Mouse (Mus musculus) cerebellum, adult 9-11 months (tissue): ENCODE results near the gene Acsbg1.

Experiments
- DNase-seq: peaks from one replicate; pipeline ENCODE4 v3.0.0; 2022

Gene Acsbg1

DNA sequence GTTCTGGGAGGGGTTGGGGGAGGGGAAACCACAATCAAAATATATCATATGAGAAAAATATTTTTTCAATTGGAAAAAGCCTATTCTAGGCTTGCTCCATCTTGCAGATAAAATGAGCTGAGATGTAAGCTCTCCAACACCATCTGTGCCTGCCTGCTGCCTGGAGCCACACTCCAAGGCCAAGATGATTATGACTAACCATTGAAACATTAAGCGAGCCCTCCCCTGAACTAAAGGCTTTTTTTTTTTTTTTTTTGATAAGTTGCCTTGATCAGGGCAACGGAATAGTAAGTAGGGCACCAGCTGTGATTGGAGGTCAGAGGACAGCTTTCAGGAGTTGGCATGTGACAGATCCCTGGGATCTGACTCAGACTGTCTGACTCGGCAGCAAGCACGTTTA lies 6.8 kb upstream of the Acsbg1 start:
- DNase-seq, result peak; percentile 68

DNA sequence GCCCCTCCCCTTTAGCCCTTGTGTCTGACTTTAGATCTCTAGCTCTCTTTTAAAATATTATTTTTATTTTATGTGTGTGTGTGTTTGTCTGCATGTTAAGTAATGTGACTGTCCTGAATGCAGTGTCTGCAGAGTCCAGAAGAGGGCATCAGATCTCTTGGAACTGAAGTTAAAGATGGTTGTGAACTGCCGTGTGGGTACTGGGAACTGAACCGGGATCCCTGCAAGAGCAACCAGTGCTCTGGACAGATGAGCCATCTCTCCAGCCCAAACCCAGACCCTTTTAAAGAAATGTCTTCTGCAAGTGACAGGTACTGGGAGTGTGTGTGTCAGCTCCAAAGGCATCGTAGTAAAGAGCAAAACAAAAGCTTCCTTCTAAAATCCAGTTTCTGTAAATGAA lies 4.4 kb upstream of the Acsbg1 start:
- no peak for DNase-seq

DNA sequence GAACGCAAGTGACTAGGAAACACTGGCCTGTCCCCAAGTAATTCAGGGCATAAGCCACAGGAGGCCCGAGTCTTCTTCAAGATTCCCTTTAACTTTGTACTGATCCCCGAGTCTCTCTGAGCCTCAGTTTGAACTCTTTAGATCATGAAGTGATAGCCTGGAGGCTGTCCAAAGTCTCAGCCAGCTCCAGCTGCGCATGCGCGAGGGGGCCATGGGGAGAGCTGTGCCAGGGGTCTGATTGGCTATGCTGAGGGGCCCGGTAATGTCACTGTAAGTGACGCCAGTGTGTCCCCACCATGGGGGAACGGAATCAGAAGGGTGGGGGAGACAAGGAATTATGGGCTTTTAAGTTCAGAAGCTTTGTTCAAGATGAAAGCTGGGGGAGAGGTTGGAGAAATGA lies 2.7 kb upstream of the Acsbg1 start:
- DNase-seq, result no peak

DNA sequence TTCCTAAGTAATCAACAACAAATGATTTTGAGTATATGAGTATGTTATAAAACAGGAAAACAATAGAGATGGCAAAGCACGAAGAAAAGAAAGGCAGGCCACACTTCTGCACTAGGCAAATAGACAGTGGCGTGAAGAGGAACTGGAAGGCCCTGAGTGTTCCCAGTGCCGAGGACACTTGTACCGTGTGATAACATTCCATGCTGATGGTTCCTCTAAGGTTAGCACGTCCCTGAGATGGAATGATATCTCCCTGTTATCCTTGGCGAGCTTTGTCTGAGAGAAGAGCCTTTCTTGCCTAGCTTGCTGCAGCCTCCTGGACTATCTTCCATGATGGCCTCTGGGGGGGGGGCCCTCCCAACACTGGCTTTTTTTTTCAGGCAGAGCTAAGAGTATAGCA lies 2.9 kb downstream of the Acsbg1 start:
- DNase-seq, result no peak

DNA sequence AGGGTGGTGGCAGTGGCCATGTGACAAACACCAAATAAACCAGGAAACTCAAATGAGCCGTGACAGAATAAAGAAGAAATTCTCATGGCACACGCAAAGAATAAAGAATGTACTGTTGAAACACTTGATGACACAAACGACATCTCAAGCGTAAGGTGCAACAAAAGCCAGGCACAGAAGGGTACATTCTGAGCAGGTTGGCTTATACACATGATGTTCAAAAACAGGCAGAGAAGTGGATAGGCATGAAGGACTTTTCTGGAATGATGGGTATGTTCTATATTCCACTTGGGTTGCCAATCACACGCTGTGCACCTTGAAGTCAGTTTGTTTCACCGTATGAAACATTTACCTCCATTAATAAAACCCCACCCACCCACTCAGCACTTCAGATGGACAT lies 5.3 kb downstream of the Acsbg1 start:
- DNase-seq, result no peak

DNA sequence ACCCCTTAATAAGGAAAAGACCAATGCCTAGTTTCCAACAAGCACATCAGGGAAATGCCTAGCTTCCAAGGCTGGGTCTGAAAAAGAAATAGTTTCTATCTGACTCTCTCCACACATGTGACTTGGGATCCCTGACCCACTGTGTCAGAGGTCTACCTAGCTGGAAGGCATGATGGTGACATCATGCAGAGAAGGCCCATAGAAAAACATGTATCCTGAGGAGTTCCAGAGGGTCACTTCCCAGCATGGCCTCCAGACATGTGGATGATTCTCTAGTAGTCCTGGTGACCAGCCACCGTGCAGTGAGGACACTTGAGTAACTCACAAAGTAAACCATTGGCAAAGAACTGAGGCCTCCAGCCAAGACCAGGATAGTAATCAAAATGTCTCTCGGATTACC lies 5.8 kb downstream of the Acsbg1 start:
- no peak for DNase-seq

DNA sequence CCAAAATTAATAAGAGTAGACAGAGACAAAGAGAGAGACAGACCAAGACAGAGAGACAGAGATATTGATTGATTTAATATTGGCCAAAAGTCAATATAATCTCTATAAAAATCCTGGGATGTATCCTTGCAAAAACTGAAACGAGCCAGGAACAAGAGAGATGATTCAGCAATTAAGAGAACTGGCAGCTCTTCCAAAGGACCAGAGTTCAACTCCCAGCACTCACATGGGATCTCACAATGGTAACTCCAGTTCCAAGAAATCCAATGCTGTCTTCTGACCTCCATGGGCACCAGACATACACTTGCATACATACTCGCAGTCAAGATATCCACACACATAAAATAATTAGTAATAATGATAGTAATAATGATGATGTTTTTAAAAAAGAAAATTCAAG lies 8.9 kb downstream of the Acsbg1 start:
- no peak for DNase-seq

DNA sequence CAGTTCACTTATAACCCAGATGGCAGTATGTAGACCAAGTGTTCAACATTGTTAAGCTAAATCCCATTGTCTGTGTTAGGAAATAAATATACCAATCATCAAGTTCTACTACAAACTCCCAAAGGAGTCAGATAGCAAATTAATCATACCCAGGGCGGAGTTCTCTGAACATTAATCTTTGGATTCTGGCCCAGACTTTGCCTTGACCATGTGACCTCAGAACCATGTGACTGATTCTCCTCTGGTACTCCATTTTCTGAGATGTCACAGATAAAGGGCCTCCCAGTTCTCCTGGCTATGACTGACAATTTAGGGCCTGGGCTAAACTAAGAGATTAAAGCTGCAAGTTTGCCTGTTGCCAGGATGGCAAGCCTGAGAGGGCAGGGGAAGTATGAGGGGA lies 12.3 kb downstream of the Acsbg1 start:
- DNase-seq, result no peak

DNA sequence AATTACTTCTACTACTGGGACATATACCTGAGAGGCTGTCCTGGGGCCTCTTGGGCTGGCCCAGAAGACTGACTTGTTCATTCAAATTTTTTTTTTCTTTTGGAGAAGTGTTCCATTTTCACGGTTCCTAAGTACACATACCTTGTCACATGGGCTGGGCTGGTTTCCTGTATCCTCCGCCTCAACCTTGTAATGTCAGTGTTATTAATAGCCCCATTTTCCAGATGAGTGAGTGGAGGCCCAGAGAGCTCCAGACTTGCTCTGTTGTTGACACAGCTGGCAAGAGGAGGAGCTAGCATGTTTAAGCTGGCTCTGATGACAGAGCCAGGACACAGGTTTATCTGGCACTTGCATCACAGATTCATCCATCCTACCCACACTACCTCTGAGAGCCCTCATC lies 14.2 kb downstream of the Acsbg1 start:
- no peak for DNase-seq

DNA sequence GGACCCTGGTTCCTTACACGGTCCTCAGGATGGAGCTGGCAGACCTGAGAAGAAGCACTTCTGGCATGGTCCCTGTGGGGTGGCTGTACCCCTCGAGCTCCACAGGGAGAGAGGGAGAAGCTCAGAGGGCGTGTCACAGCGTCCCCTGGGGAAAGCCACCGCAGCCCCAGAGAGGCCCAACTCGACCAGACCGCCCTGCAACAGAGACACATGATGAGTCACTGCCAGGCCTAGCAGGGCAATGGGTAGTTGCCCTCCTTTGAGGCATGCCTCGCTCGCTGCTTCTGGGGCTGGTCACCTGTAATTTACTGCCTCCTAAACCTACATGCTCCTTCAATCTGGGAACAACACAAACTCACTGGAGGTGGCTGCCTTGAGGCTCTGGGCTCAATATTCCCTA lies 15.4 kb downstream of the Acsbg1 start:
- no peak for DNase-seq

DNA sequence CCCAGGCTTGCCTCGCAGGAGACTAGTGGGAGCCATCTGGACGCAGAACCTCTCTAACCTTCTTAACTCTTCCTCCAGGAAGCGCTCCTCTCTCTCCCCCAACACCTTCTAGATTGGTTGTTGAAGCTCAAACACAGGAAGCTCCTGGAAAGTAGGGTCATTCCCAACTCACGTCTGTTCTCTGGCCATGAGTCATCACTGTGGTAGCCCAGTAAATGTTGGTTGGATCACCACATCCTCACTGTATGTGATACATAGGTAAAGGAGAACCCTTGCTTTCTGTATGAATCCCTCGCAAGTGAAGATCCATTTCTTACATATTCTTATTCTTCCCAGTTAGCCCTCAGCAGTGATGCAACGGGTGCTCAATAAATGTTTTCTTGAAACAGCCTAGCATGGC lies 16.1 kb downstream of the Acsbg1 start:
- no peak for DNase-seq

DNA sequence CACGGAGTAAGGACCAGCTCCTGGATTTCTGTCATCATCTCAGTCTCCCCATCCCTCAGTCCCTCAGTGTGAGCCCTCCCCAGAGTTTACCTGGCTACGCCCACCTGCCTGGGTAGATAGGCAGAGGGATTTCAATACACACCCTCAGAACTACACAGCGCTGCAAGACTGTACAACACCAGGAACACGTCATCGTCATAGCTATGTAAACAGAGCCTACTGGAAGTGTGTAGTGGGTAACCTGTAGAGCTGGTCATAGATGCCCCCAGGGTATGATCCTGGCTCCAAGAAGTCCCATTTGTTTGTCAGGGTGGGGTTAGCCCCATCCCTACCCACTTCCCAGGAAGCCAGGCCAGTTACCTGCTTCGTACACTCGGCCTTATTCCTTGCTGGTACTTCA lies 18.5 kb downstream of the Acsbg1 start:
- DNase-seq, result no peak

DNA sequence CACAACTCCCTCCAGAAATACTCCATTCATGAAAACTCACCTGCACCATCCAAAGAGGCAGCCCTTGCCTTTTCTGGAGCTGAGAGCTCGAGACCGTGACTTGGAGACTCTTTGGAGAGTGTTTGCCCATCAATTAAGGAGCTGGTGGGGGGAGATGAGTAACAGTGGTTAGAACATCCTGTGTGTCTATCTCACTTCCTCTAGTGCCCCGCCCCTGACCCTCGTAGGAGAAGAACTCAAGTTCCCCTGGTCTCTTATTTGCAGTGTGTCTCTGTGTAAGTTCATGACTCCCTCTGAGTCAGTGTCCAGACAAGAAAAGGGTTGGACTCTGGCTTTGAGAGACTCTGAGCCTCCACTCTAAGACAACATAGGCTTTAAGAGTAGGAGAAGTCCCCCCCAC lies 19.1 kb downstream of the Acsbg1 start:
- DNase-seq, result no peak

DNA sequence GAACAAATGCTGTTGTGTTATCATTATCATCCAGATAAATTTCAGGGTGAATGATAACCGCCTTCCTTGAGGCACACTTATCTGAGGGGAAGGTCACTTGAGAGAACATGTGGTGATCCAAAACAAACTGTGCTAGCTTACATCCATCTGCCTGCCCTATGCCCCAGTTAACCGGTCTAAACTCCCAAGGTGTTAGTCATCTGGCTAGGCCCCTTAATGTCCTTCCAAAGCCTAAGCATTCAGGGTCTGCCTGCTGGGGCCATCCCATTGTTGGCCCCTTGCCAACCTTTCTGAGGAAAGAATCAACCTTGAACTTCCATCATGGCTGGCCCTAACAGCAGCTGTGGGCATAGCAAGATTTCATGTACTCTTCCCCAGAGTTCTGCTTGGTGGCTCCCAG lies 19.5 kb downstream of the Acsbg1 start:
- no peak for DNase-seq

DNA sequence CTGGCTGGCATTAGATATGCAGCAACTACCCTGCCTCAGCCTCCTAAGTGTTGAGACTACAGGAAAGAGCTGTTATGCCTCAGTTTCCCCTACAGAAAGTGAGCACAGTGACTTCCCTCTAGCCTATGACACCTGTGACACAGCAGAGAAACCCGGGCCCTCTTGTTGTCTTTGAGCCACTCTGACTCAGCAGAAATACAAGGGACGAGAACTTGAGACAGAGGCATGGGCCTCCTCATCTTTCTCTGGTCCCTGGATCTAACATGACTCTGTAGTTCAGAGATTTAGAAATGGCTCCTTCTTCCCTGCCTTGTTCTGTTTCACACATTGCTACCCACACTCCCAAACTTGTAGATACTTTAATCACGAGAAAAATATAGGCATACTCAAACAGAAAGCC lies 20.1 kb downstream of the Acsbg1 start:
- no peak for DNase-seq

DNA sequence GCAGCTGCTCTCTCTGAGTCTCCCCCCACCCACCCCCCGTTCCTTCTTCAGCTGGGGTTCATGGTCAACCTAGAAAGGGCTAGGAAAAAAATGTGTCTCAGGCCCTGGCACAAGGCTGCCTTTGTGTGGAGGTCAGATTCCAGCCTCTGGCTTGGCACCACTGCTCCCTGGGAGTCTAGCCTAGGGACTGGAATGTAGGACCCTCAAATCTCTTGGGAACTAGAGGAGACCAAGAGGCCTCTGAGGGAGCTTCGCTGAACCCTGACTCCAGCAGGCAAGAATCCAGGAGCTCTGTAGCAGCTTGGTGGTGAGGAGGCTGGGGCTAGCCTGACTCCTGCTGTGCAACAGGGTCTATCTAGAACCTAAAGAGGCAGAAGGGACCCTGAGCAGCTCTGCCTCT lies 22.5 kb downstream of the Acsbg1 start:
- DNase-seq, result no peak

DNA sequence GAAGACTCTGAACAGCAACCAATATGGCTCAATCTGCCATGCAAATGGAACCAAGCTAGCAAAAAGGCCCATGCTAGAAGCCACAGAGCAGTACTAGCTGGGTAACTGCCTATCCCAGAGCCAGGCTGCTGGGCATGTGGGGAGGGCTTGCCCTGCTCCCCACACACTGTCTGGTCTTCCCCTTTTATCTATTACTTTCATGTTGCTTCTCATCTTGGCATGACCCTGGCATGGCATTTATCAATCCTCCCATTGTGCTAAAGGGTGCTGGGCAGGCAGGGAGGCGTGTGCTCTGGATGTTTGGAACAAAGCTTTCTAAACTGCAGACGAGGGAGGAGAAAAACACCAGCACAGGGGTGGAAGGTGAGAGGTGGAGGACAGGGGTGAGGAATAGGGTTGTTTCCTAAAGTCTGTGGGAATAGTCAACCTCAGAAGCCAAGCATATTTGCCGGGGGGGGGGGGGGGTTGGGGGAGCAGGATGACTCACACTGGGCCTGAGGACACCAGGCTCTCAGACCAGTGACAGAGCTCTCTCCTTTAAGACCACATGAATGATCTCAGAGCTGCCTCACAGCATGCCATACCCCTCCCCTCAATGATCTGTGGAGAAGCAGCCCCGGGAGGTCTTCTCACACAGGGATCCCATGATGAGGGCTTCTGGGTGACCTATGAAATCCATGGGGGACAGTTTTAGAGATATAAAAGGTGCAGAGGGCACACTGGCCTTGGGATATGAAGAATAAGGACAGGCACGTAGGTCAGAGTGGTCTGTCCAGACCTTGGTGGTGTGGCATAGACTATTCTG lies 24.0 kb downstream of the Acsbg1 start:
- DNase-seq, result no peak

DNA sequence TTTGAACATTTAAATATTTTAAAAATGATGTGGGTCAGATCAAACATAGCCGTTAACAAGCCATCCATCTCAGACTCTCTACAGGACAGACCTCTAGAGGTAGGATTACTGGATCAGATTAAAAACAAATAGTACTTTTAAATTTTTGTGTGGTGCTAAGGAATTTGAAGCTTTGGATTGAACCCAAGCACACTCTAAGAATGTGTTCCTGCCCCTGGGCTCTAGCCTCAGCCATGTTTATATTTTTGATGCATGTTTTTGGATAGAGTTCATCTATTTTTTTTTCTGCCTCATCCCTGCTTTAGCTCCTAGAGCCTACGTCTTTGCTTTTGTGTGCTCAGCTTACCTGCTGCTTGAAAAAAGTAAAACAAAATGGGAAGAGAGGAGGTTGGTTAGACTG lies 28.3 kb downstream of the Acsbg1 start:
- DNase-seq, result no peak

DNA sequence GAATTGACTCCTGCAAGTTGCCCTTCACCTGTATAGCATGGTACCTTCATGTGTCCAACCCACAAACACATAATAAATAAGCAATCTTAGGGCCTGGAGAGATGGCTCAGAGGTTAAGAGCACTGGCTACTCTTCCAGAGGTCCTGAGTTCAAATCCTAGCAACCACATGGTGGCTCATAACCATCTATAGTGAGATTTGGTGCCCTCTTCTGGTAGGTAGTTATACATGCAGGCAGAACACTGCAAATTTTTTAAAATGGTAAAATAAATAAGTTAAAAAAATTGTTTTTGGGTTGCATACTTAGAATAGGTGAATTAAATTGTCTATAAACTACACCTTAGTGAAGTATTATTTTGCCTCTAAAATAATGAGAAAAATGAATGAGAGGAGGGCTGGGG lies 30.8 kb downstream of the Acsbg1 start:
- no peak for DNase-seq

DNA sequence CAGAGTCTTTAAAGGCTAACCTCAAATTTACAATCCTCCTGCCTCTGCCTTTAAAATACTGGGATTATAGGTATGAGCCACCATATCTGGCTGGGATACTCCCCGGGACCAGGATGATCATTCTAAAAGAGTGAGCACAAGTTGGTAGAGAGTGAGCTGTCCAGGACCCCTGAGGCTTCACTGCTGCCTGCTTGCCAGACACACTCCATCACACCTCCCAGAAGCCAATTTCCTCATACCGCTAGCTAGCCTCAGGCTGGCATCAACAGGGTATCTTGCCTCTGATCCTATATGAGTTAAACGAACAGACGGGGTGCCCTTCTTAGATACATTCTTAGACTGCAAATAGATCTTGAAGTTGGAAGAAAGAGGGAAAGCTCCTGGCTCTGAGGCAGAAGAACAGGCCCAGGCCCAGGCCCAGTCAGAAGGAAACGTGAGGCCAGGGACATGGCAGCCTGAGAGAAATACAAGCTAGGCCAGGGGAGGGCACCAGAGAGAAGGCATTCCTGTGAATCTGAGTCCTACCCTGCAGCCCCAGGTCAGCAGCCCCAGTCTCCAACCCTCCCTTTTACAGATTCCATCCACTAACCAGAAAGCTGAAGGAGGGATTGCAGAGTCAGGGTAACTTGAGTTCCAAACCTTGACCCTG lies 31.9 kb downstream of the Acsbg1 start:
- peak; percentile 23 for DNase-seq

DNA sequence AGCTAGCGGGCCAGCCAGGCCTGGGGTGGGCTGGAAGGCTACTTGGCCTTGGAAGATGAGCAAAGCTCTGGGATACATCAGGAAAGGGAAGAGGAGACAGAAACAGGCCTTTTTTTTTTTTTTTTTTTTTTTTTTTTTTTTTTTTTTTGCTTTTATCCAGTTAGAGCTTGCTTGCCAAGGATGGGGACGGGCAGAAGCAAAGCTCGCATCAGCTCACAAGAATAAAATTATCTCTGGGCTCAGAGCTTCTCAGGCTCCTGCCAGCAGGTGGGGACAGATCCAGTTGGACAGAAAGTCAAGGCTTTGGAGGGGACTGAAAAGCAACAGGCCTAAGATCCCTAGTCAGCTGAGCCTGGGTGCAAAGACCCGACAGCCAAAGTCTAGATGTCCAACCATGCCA lies 32.9 kb downstream of the Acsbg1 start:
- DNase-seq, result peak; percentile 43

DNA sequence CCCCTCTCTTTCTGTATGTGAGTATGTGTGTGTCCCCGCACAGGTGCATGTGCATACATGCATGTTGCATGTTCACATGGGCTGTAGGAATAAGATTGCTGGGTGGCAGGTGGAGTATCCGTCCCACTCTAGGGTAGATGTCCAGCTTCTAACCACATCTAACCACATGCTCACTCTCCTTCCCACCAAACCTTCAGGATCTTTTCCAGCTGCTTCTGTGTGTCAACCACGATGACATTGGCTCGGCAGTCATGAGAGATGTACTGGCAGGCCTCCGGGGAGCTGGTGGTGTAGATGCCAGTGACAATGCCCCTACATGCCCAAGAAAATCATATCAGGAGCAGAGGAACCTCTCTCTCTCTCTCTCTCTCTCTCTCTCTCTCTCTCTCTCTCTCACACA lies 34.4 kb downstream of the Acsbg1 start:
- no peak for DNase-seq

DNA sequence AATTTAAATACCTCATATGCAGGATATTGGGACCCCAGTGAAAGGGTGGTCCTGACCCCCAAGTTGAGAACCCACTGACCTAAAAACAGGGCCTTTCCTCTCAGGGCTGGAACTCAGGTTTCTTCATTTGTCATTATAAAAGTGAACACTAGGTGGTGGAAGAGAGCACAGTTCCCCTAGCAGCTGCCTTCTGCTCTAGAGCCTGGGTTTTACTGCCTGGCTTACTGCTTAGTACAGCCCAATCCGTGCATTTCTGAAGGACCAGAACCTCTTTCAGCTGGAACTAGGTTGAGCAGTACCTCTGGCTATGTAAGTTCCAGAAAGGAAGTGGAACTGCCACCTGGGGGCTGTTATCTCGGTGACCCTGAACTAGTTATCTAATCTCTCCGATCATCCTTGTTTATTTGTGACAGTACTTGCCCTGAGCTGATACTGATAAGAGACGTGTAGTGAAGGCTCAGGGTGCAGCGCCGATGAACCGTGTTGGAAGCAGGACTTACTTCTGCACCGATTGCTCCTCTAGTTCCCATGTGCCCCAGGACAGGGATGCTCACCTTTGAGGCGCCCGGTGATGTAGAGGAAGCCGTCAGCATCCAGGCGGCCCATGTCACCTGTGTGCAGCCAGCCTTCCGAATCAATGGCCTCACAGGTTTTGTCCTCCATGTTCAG lies 47.4 kb downstream of the Acsbg1 start:
- peak; percentile 34 for DNase-seq

DNA sequence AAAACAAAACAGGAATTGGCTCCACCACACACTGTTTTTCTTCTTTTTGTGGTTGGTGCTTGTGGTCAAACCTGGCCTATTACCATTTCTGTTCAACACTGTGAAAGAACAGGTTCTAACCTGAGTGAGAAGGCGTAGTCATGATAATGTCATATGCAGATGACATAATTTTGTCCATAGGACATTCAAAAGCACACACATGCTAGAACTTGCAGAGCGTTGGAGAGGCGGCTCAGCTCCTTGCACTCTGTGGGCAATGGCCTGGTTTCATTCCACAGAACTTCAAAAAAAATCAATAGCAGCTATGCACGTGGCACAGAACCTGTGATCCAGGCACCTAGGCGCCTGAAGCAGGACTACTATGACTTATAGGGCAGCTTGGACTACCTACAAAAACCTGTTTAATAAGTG lies 48.9 kb downstream of the Acsbg1 start:
- DNase-seq, result no peak
